Mouse (Mus musculus) heart, postnatal 0 days (tissue): ENCODE measurements at regions not wholly inside any gene's neighbourhood (a gene's known extent, or its start where the extent isn't known, plus 50 kb on each side); places are given as distances from the start of the nearest gene placed in this dataset.

Source experiments
- CTCF ChIP-seq: IDR thresholded peaks from 2 replicates; pipeline ENCODE4 v1.5.1; 2016; ENCODE audit warnings: antibody characterized with exemption, control low read depth, low read depth
- EP300 ChIP-seq: IDR thresholded peaks from 2 replicates; pipeline ENCODE4 v1.6.1; 2016; ENCODE audit warnings: antibody characterized with exemption, low read depth

GRCm38 (mm10) chr15:93876335-93876734 is 280.6 kb upstream of the Prickle1 start:
- TF ChIP-seq CTCF (no peak), EP300 (no peak)
